8 mouse cellular contexts compared by ENCODE assay signal in the genomic region with DNA sequence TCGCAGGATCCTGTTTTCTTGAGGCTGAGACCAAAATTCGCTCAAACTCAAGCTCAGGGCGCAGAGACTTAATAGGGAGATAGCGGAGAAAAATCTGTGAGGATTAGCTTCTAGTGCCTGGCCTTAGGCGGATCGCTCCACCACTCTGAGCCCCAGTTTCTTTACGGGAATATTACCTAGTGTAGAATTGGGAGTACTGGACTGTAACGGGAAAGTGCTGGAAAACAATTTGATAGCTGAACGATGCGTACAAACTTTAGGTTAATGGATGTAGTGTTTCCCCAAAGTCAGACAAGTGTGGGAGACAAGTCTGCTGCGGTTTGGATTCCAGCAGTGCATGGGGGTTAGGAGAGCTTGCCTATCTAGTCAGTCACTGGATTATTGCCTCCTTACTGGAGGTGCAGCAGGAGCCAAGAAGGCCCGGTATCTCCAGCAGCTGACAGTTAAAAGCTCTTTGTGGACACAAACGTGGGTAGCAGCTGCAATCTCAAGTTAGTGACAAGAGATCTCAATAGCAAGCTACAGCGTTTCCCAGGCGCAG. TPM values are rescaled to one million over a fixed set of nuclear protein-coding genes. Genes with fewer than 3 reads are reported as not detected.
A peak's percentile ranks its signal among the peaks of the same experiment; 100 is the strongest.
DNase-seq lines count a peak whose midpoint lies in the region; ATAC-seq lines count a peak whose summit lies in the region.

A gene (minus strand): TSS at position 101 of the 541 bp plus-strand sequence.

- no peaks in the 10 kb centered on the region for H3K36me3 ChIP-seq in erythroblast, embryonic 14.5 days (ENCODE audit: control insufficient read depth)
- no peaks in the 10 kb centered on the region for H3K36me3 ChIP-seq in forebrain, embryonic 14.5 days (ENCODE audit: control insufficient read depth, insufficient read depth, low read length)
- peaks cover 8% of the 10 kb centered on the region; the same call in 1 of the 2 replicates for H3K36me3 ChIP-seq in intestine, embryonic 14.5 days (ENCODE audit: control insufficient read depth, insufficient read depth, low read length)
- H3K36me3 ChIP-seq in midbrain, embryonic 13.5 days = no peaks in the 10 kb centered on the region

- WGBS in forebrain, embryonic 14.5 days = 11% methylated on average over 15 of the region's 15 CpGs
- 21% methylated on average over 15 of the region's 15 CpGs for WGBS in intestine, embryonic 14.5 days
- WGBS in midbrain, embryonic 13.5 days = 8% methylated on average over 15 of the region's 15 CpGs

- no peaks in the 10 kb centered on the region for H3K4me1 ChIP-seq in erythroblast, embryonic 14.5 days (ENCODE audit: control insufficient read depth)
- H3K4me1 ChIP-seq in forebrain, embryonic 14.5 days (ENCODE audit: control insufficient read depth, insufficient read depth, low read length) = peaks cover 7% of the 10 kb centered on the region
- H3K4me1 ChIP-seq in intestine, embryonic 14.5 days (replicated peaks; ENCODE audit: control insufficient read depth, insufficient read depth, low read length) = peaks cover 19% of the 10 kb centered on the region; the same call in 1 of the 2 replicates
- H3K4me1 ChIP-seq in midbrain, embryonic 13.5 days (replicated peaks) = peaks cover 16% of the 10 kb centered on the region

- peak within 1 kb of the TSS; percentile 80 for H3K9ac ChIP-seq in forebrain, embryonic 14.5 days (ENCODE audit: low read length)
- peak within 1 kb of the TSS; percentile 72 for H3K9ac ChIP-seq in intestine, embryonic 14.5 days (ENCODE audit: low read length)
- peak within 1 kb of the TSS; percentile 66 for H3K9ac ChIP-seq in midbrain, embryonic 13.5 days (replicated peaks)

- peak within 1 kb of the TSS; percentile 90 for H3K4me2 ChIP-seq in forebrain, embryonic 14.5 days (ENCODE audit: low read length)
- peak within 1 kb of the TSS; percentile 76 for H3K4me2 ChIP-seq in intestine, embryonic 14.5 days (ENCODE audit: low read length)
- peak within 1 kb of the TSS; percentile 80 for H3K4me2 ChIP-seq in midbrain, embryonic 13.5 days (replicated peaks)

- H3K27me3 ChIP-seq in erythroblast, embryonic 14.5 days (ENCODE audit: control insufficient read depth) = peaks cover 31% of the 10 kb centered on the region
- H3K27me3 ChIP-seq in forebrain, embryonic 14.5 days (replicated peaks; ENCODE audit: control insufficient read depth, insufficient read depth, low read length) = no peaks in the 10 kb centered on the region
- no peaks in the 10 kb centered on the region for H3K27me3 ChIP-seq in intestine, embryonic 14.5 days (replicated peaks; ENCODE audit: control insufficient read depth, insufficient read depth, low read length)
- no peaks in the 10 kb centered on the region for H3K27me3 ChIP-seq in midbrain, embryonic 13.5 days

- 0 out of 2 replicates have a peak, but pooled peaks cover 2% of the 10 kb centered on the region for H3K9me3 ChIP-seq in erythroblast, embryonic 14.5 days (ENCODE audit: control insufficient read depth, low read length)
- no peaks in the 10 kb centered on the region for H3K9me3 ChIP-seq in forebrain, embryonic 14.5 days (replicated peaks; ENCODE audit: control insufficient read depth, low read length)
- H3K9me3 ChIP-seq in intestine, embryonic 14.5 days (ENCODE audit: control insufficient read depth, low read length) = no peaks in the 10 kb centered on the region
- H3K9me3 ChIP-seq in midbrain, embryonic 13.5 days = no peaks in the 10 kb centered on the region

- ATAC-seq in erythroblast, adult 5-6 weeks (replicated peaks; ENCODE audit: low FRiP score, poor library complexity, severe bottlenecking) = no peak
- ATAC-seq in forebrain, embryonic 14.5 days = peak; percentile 45
- ATAC-seq in intestine, embryonic 14.5 days (replicated peaks; ENCODE audit: low FRiP score, low TSS enrichment, low read depth) = no peak
- peak; percentile 27; the same call in 1 of the 2 replicates for ATAC-seq in midbrain, embryonic 13.5 days
- ATAC-seq in inflammation-experienced regulatory T-cells, adult 6 months = no peak

- no peak within 1 kb of the TSS for H3K27ac ChIP-seq in forebrain, embryonic 14.5 days (ENCODE audit: low read depth, low read length)
- peak within 1 kb of the TSS; percentile 54 for H3K27ac ChIP-seq in intestine, embryonic 14.5 days (ENCODE audit: low read depth)
- H3K27ac ChIP-seq in midbrain, embryonic 13.5 days = 0 out of 2 replicates have a peak within 1 kb of the TSS, but pooled peaks have one; percentile 8

- H3K4me3 ChIP-seq in erythroblast, embryonic 14.5 days (replicated peaks) = peak within 1 kb of the TSS; percentile 20
- peak within 1 kb of the TSS; percentile 43 for H3K4me3 ChIP-seq in forebrain, embryonic 14.5 days (ENCODE audit: low read depth, low read length)
- peak within 1 kb of the TSS; percentile 47 for H3K4me3 ChIP-seq in intestine, embryonic 14.5 days (ENCODE audit: low read depth, low read length)
- H3K4me3 ChIP-seq in midbrain, embryonic 13.5 days (replicated peaks) = peak within 1 kb of the TSS; percentile 46

- peak; percentile 29 for DNase-seq in NIH3T3 (ENCODE audit: low read depth)
- peak; percentile 35 for DNase-seq in forebrain, embryonic 14.5 days (ENCODE audit: low spot score)
- DNase-seq in intestine, embryonic 14.5 days (ENCODE audit: low spot score) = no peak
- no peak for DNase-seq in cerebellum, postnatal 4 days (ENCODE audit: low spot score in 2 of 2)

RNA-seq across cellular contexts. Expression of the gene that starts here (rescaled TPM):
- not detected in 2 replicates for polyA plus RNA-seq in erythroblast, embryonic 14.5 days (2012)
- not detected in 2 replicates for total RNA-seq in erythroblast, adult 5-6 weeks (2015; ENCODE audit: low replicate concordance)
- total RNA-seq in erythroblast, adult 5-6 weeks (2017; ENCODE audit: low replicate concordance) = not detected in 2 replicates
- polyA plus RNA-seq in forebrain, embryonic 14.5 days (2014; fragmentation: Nextera tagmentation; extraction: Ambion mirVana) = 26.9 and 28.9 TPM in 2 replicates
- 40.0 and 46.4 TPM in 2 replicates for polyA plus RNA-seq in intestine, embryonic 14.5 days (2014; fragmentation: Nextera tagmentation; extraction: Ambion mirVana)
- polyA plus RNA-seq in midbrain, embryonic 13.5 days (2015; fragmentation: Nextera tagmentation; extraction: Ambion mirVana) = 24.7 and 26.2 TPM in 2 replicates
- 1 to 10 TPM in 2 of 3 experiments, under 1 TPM in 1; 0.83 to 3.8 (median 2.5) TPM for polyA plus RNA-seq in inflammation-experienced regulatory T-cells, adult 6 months (2017; shearing (Covaris generic))

Comparison
In these comparisons a context has a peak if more than half of its experiments do, and no peak if none do; other contexts are left out.
1. ATAC-seq: peak in forebrain, embryonic 14.5 days (single experiment) and midbrain, embryonic 13.5 days (single experiment); none in erythroblast, adult 5-6 weeks (single experiment), intestine, embryonic 14.5 days (single experiment) and inflammation-experienced regulatory T-cells, adult 6 months (single experiment).
2. DNase-seq: peak in NIH3T3 (single experiment) and forebrain, embryonic 14.5 days (single experiment); none in intestine, embryonic 14.5 days (single experiment) and cerebellum, postnatal 4 days (0 of 2).
3. Peak in every context shown above with its lines, with median percentiles within 50 percentile points of each other: H3K4me3 ChIP-seq, H3K4me2 ChIP-seq and H3K9ac ChIP-seq.